Mouse (Mus musculus) kidney, adult 18-20 months (tissue): ENCODE data around the gene Abi1.
"Not testable (repeated sequence)": the region's sequence is repeated elsewhere in the genome, so short reads cannot be mapped to it uniquely, and the experiment has no call there.

Source experiments
- DNase-seq: peaks from one replicate; pipeline ENCODE4 v3.0.0; 2021

Gene Abi1

GRCm38 (mm10) chr2:22957415-22957814 lies 82.6 kb downstream of the Abi1 start:
- DNase-seq: no peak

GRCm38 (mm10) chr2:22955914-22956313 lies 84.1 kb downstream of the Abi1 start:
- no peak for DNase-seq

GRCm38 (mm10) chr2:22954278-22954677 lies 85.8 kb downstream of the Abi1 start:
- DNase-seq: no peak

- DNase-seq: no peak
Measured at GRCm38 (mm10) chr2:22949956-22950355, 90.1 kb downstream of the Abi1 start.

- no peak for DNase-seq
Measured at GRCm38 (mm10) chr2:22933556-22933955, 106.5 kb downstream of the Abi1 start.

- DNase-seq: no peak
Measured at GRCm38 (mm10) chr2:22928259-22928658, 111.8 kb downstream of the Abi1 start.

- not testable (repeated sequence) for DNase-seq
Measured at GRCm38 (mm10) chr2:22925911-22926310, 114.1 kb downstream of the Abi1 start.

GRCm38 (mm10) chr2:22918651-22919050 lies 121.4 kb downstream of the Abi1 start:
- DNase-seq: no peak

GRCm38 (mm10) chr2:22914421-22914820 lies 125.6 kb downstream of the Abi1 start:
- DNase-seq: peak; percentile 18

- DNase-seq: no peak
Measured at GRCm38 (mm10) chr2:22903947-22904346, 136.1 kb downstream of the Abi1 start.

GRCm38 (mm10) chr2:22895282-22896273 lies 144.5 kb downstream of the Abi1 start, which contains the start of gene Pdss1:
Gene Pdss1, plus strand, starts transcription at chr2:22895522.
- DNase-seq: peak; percentile 91

- no peak for DNase-seq
Measured at GRCm38 (mm10) chr2:22894932-22895281, 145.1 kb downstream of the Abi1 start.
